Mouse (Mus musculus): ENCODE data around the gene Bicd2. TPM values are rescaled to one million over a fixed set of nuclear protein-coding genes. Genes with fewer than 3 reads are reported as not detected.

Bicd2 gene
- 34.0 and 42.8 TPM in 2 replicates for polyA plus RNA-seq (2014; fragmentation: Nextera tagmentation; extraction: Ambion mirVana)

- under 1% methylated on average over 74 of the region's 74 CpGs for WGBS (ENCODE audit: insufficient replicate concordance)
- Histone ChIP-seq H3K9ac (ENCODE audit: low read depth, low read length) (peak within 1 kb of the TSS; percentile 97), H3K9me3 (replicated peaks; ENCODE audit: control insufficient read depth, low read length) (no peaks in the 10 kb centered on the region), H3K27ac (ENCODE audit: low read depth, low read length) (peak within 1 kb of the TSS; percentile 66), H3K27me3 (ENCODE audit: control insufficient read depth, insufficient read depth, low read length) (no peaks in the 10 kb centered on the region), H3K4me1 (ENCODE audit: control insufficient read depth, insufficient read depth, low read length) (peaks cover 45% of the 10 kb centered on the region), H3K4me3 (ENCODE audit: low read depth, low read length) (peak within 1 kb of the TSS; percentile 92), H3K4me2 (peak within 1 kb of the TSS; percentile 95), H3K36me3 (ENCODE audit: control insufficient read depth, insufficient read depth, low read length) (no peaks in the 10 kb centered on the region)
- peak; percentile 98 for ATAC-seq (replicated peaks; ENCODE audit: insufficient number of reproducible peaks, low FRiP score, low TSS enrichment)
Observed at GRCm38 (mm10) chr13:49341012-49341830, at the start of gene Bicd2. TSS of gene Bicd2 (plus strand) at chr13:49341585.

DNA sequence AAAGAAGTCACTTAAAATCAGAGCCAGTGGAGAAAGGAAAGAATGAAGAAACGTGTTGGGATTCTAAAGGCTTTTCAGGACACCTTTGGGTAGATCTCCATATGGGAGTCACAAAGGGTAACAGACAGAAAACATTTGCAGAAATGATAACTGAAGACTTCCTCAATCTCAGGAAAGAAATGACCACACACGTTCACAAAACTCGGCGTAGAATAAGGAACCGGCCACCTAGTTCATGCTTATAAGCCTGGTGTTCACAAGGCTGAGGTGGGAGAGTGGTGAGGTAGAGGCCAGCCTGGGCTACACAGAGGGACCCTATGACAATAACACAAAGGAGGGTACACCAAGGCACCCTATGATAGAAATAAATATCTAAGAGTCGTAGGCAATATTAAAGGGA, 49.4 kb upstream of the Bicd2 start:
- Histone ChIP-seq H3K9ac (ENCODE audit: low read depth, low read length) (no peak overlapping the region), H3K27ac (ENCODE audit: low read depth, low read length) (no peak overlapping the region), H3K4me3 (ENCODE audit: low read depth, low read length) (no peak overlapping the region), H3K4me1 (ENCODE audit: control insufficient read depth, insufficient read depth, low read length) (no peaks in the 10 kb centered on the region), H3K4me2 (no peak overlapping the region), H3K9me3 (replicated peaks; ENCODE audit: control insufficient read depth, low read length) (no peaks in the 10 kb centered on the region; the same call in 1 of the 2 replicates), H3K27me3 (ENCODE audit: control insufficient read depth, insufficient read depth, low read length) (no peaks in the 10 kb centered on the region), H3K36me3 (ENCODE audit: control insufficient read depth, insufficient read depth, low read length) (no peaks in the 10 kb centered on the region)
- no peak for ATAC-seq (replicated peaks; ENCODE audit: insufficient number of reproducible peaks, low FRiP score, low TSS enrichment)
- WGBS (ENCODE audit: insufficient replicate concordance) = 82% methylated on average over 6 of the region's 6 CpGs

DNA sequence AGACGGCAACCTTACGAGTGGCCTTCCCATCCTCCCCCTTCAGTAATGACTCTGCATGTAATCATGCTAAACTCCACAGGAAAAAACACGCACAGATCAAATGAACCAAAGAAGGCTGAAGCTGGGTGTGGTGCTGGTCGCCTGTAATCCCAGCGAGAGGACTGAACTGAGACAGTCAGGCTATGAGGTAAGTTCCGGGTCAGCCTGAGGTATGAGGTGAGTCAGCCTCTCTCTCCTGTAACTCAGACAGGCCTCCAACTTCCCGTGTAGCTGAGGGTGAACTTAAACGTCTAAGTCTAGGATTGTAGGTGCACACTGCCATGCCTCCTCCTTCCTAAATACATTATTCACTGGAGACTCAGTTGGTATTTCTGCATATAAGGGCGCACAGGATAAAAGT, 47.3 kb upstream of the Bicd2 start:
- H3K4me1 ChIP-seq (ENCODE audit: control insufficient read depth, insufficient read depth, low read length) = no peaks in the 10 kb centered on the region
- no peak overlapping the region for H3K27ac ChIP-seq (ENCODE audit: low read depth, low read length)
- 75% methylated on average over 9 of the region's 9 CpGs for WGBS (ENCODE audit: insufficient replicate concordance)
- no peak overlapping the region for H3K4me2 ChIP-seq
- H3K9me3 ChIP-seq (replicated peaks; ENCODE audit: control insufficient read depth, low read length) = no peaks in the 10 kb centered on the region; the same call in 1 of the 2 replicates
- H3K4me3 ChIP-seq (ENCODE audit: low read depth, low read length) = no peak overlapping the region
- no peak for ATAC-seq (replicated peaks; ENCODE audit: insufficient number of reproducible peaks, low FRiP score, low TSS enrichment)
- no peaks in the 10 kb centered on the region for H3K27me3 ChIP-seq (ENCODE audit: control insufficient read depth, insufficient read depth, low read length)
- H3K36me3 ChIP-seq (ENCODE audit: control insufficient read depth, insufficient read depth, low read length) = no peaks in the 10 kb centered on the region
- no peak overlapping the region for H3K9ac ChIP-seq (ENCODE audit: low read depth, low read length)

- H3K27ac ChIP-seq (ENCODE audit: low read depth, low read length) = no peak overlapping the region
- no peak overlapping the region for H3K4me2 ChIP-seq
- no peaks in the 10 kb centered on the region for H3K4me1 ChIP-seq (ENCODE audit: control insufficient read depth, insufficient read depth, low read length)
- 66% methylated on average over 7 of the region's 7 CpGs for WGBS (ENCODE audit: insufficient replicate concordance)
- no peaks in the 10 kb centered on the region for H3K27me3 ChIP-seq (ENCODE audit: control insufficient read depth, insufficient read depth, low read length)
- no peak overlapping the region for H3K9ac ChIP-seq (ENCODE audit: low read depth, low read length)
- no peaks in the 10 kb centered on the region for H3K36me3 ChIP-seq (ENCODE audit: control insufficient read depth, insufficient read depth, low read length)
- ATAC-seq (replicated peaks; ENCODE audit: insufficient number of reproducible peaks, low FRiP score, low TSS enrichment) = peak; percentile 57; the same call in 1 of the 2 replicates
- H3K4me3 ChIP-seq (ENCODE audit: low read depth, low read length) = no peak overlapping the region
- no peaks in the 10 kb centered on the region; the same call in 1 of the 2 replicates for H3K9me3 ChIP-seq (replicated peaks; ENCODE audit: control insufficient read depth, low read length)
Observed at GRCm38 (mm10) chr13:49296270-49296669, 45.1 kb upstream of the Bicd2 start.

DNA sequence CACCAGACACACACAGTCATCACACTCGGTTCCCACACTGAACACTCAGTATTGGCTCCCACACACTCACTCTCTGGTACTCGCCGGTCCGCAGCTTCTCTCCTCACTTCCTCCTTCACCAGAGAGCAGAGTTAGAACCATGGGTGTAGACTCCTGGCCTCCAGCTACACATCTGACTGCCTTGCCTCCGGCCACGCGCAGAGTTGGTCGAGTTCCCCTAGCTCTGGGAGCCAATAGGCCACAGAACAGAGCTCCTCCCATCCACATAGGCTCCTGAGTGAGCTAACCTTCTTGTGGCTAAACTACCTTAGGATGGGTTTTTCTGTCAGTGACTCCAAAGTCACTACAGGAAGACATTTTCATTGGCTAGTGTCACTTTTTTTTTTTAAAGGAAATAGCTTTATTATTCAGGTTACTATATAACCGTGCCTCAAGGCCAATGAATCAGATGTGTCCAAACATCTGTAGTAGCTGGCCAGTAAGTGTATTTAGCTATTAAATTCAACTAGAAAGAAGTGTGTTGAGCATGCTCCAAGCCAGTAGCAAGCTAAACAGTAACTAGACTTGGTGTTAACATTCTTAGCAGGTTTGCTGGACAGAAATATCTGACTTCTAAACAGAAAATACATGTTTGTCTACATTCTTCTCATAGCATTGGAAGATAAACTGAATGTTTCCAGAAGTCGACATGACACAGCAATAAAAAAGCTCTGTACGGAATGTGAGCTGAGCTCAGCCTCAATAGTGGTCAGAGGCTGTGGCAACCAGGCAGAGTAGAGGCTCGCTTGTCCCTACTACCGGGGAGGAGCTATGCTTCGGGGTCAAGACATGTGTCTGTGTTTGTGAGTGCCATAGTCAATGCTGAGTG, 42.6 kb upstream of the Bicd2 start:
- Histone ChIP-seq H3K27me3 (ENCODE audit: control insufficient read depth, insufficient read depth, low read length) (no peaks in the 10 kb centered on the region), H3K9ac (ENCODE audit: low read depth, low read length) (no peak overlapping the region), H3K4me3 (ENCODE audit: low read depth, low read length) (no peak overlapping the region), H3K36me3 (ENCODE audit: control insufficient read depth, insufficient read depth, low read length) (no peaks in the 10 kb centered on the region), H3K27ac (ENCODE audit: low read depth, low read length) (no peak overlapping the region), H3K4me2 (no peak overlapping the region), H3K4me1 (ENCODE audit: control insufficient read depth, insufficient read depth, low read length) (no peaks in the 10 kb centered on the region), H3K9me3 (replicated peaks; ENCODE audit: control insufficient read depth, low read length) (no peaks in the 10 kb centered on the region)
- 75% methylated on average over 14 of the region's 14 CpGs for WGBS (ENCODE audit: insufficient replicate concordance)
- no peak for ATAC-seq (replicated peaks; ENCODE audit: insufficient number of reproducible peaks, low FRiP score, low TSS enrichment)

GRCm38 (mm10) chr13:49300771-49301170, 40.6 kb upstream of the Bicd2 start:
- no peak overlapping the region for H3K9ac ChIP-seq (ENCODE audit: low read depth, low read length)
- no peak overlapping the region for H3K27ac ChIP-seq (ENCODE audit: low read depth, low read length)
- H3K4me3 ChIP-seq (ENCODE audit: low read depth, low read length) = no peak overlapping the region
- no peaks in the 10 kb centered on the region for H3K27me3 ChIP-seq (ENCODE audit: control insufficient read depth, insufficient read depth, low read length)
- H3K4me2 ChIP-seq = no peak overlapping the region
- no peak for ATAC-seq (replicated peaks; ENCODE audit: insufficient number of reproducible peaks, low FRiP score, low TSS enrichment)
- no peaks in the 10 kb centered on the region for H3K9me3 ChIP-seq (replicated peaks; ENCODE audit: control insufficient read depth, low read length)
- H3K36me3 ChIP-seq (ENCODE audit: control insufficient read depth, insufficient read depth, low read length) = no peaks in the 10 kb centered on the region
- WGBS (ENCODE audit: insufficient replicate concordance) = 61% methylated on average over 1 of the region's 1 CpGs
- H3K4me1 ChIP-seq (ENCODE audit: control insufficient read depth, insufficient read depth, low read length) = no peaks in the 10 kb centered on the region

GRCm38 (mm10) chr13:49306771-49307310, 34.5 kb upstream of the Bicd2 start:
- Histone ChIP-seq H3K4me1 (ENCODE audit: control insufficient read depth, insufficient read depth, low read length) (peaks cover 18% of the 10 kb centered on the region), H3K4me3 (ENCODE audit: low read depth, low read length) (0 out of 2 replicates have a peak overlapping the region, but pooled peaks have one; percentile 19), H3K36me3 (ENCODE audit: control insufficient read depth, insufficient read depth, low read length) (no peaks in the 10 kb centered on the region), H3K27me3 (ENCODE audit: control insufficient read depth, insufficient read depth, low read length) (no peaks in the 10 kb centered on the region), H3K9ac (ENCODE audit: low read depth, low read length) (peak overlapping the region; percentile 49; the same call in 1 of the 2 replicates), H3K9me3 (replicated peaks; ENCODE audit: control insufficient read depth, low read length) (no peaks in the 10 kb centered on the region), H3K4me2 (peak overlapping the region; percentile 57), H3K27ac (ENCODE audit: low read depth, low read length) (peak overlapping the region; percentile 91)
- WGBS (ENCODE audit: insufficient replicate concordance) = 33% methylated on average over 7 of the region's 7 CpGs
- ATAC-seq (replicated peaks; ENCODE audit: insufficient number of reproducible peaks, low FRiP score, low TSS enrichment) = no peak; the same call in 1 of the 2 replicates

GRCm38 (mm10) chr13:49307311-49307969, 33.9 kb upstream of the Bicd2 start:
- H3K4me2 ChIP-seq = peak overlapping the region; percentile 57
- peak overlapping the region; percentile 0; the same call in 1 of the 2 replicates for H3K9ac ChIP-seq (ENCODE audit: low read depth, low read length)
- no peaks in the 10 kb centered on the region for H3K36me3 ChIP-seq (ENCODE audit: control insufficient read depth, insufficient read depth, low read length)
- H3K27ac ChIP-seq (ENCODE audit: low read depth, low read length) = peak overlapping the region; percentile 91
- H3K9me3 ChIP-seq (replicated peaks; ENCODE audit: control insufficient read depth, low read length) = no peaks in the 10 kb centered on the region
- WGBS (ENCODE audit: insufficient replicate concordance) = 5% methylated on average over 10 of the region's 10 CpGs
- H3K4me3 ChIP-seq (ENCODE audit: low read depth, low read length) = 0 out of 2 replicates have a peak overlapping the region, but pooled peaks have one; percentile 19
- no peaks in the 10 kb centered on the region for H3K27me3 ChIP-seq (ENCODE audit: control insufficient read depth, insufficient read depth, low read length)
- H3K4me1 ChIP-seq (ENCODE audit: control insufficient read depth, insufficient read depth, low read length) = peaks cover 18% of the 10 kb centered on the region
- peak; percentile 76 for ATAC-seq (replicated peaks; ENCODE audit: insufficient number of reproducible peaks, low FRiP score, low TSS enrichment)

All from heart, embryonic 11.5 days (tissue).